Mouse (Mus musculus) MEL (cell line): Measurements from ENCODE around the gene Gm3594. TPM values are rescaled to one million over a fixed set of nuclear protein-coding genes. Genes with fewer than 3 reads are reported as not detected.
"Not testable (repeated sequence)": the region's sequence is repeated elsewhere in the genome, so short reads cannot be mapped to it uniquely, and the experiment has no call there.

Experiments
- DNase-seq: peaks from one replicate; pipeline ENCODE4 v3.0.0; 2011; ENCODE audit warnings: low read depth, low spot score
- H3K27ac ChIP-seq: 2 replicates; pipeline ENCODE4 v1.5.1; 2012; ENCODE audit warnings: low read depth, mild to moderate bottlenecking, control low read depth, low read length, moderate library complexity; ENCODE audit not compliant: control insufficient read depth
- H3K27me3 ChIP-seq, 2 experiments: fragments of 150-350 bp in 1 of 2; sonication (generic) in 1 of 2; 2 replicates each; pipeline ENCODE4 v1.6.1; 2012; ENCODE audit warnings: low read length in 2 of 2, mild to moderate bottlenecking in 2 of 2, improper control_type of control experiment in 1 of 2, moderate library complexity in 1 of 2; ENCODE audit not compliant: insufficient read depth in 2 of 2, control insufficient read depth in 1 of 2
- H3K36me3 ChIP-seq, 2 experiments: 2 replicates each; pipeline ENCODE4 v1.6.1; 2012 to 2014; ENCODE audit warnings: low read length in 2 of 2, improper control_type of control experiment in 1 of 2, inconsistent platforms in 1 of 2, mild to moderate bottlenecking in 1 of 2; ENCODE audit not compliant: insufficient read depth in 2 of 2, control insufficient read depth in 1 of 2
- H3K4me1 ChIP-seq, 2 experiments: fragments of 150-350 bp in 1 of 2; sonication (generic) in 1 of 2; 2 replicates each; pipeline ENCODE4 v1.6.1; 2012; ENCODE audit warnings: low read length in 2 of 2, improper control_type of control experiment in 1 of 2, mild to moderate bottlenecking in 1 of 2; ENCODE audit not compliant: insufficient read depth in 2 of 2, control insufficient read depth in 1 of 2
- H3K4me3 ChIP-seq, 2 experiments: fragments of 150-350 bp in 1 of 2; sonication (generic) in 1 of 2; 2 replicates each; pipeline ENCODE4 v1.5.1; 2012; ENCODE audit warnings: low read depth in 2 of 2, low read length in 2 of 2, mild to moderate bottlenecking in 2 of 2, moderate library complexity in 2 of 2, control low read depth in 1 of 2, improper control_type of control experiment in 1 of 2; ENCODE audit not compliant: control insufficient read depth in 1 of 2, insufficient read depth in 1 of 2
- H3K79me2 ChIP-seq: 2 replicates; pipeline ENCODE4 v1.6.1; 2012; ENCODE audit warnings: mild to moderate bottlenecking, low read length, moderate library complexity; ENCODE audit not compliant: control insufficient read depth, poor library complexity, insufficient read depth
- H3K9ac ChIP-seq: 2 replicates; pipeline ENCODE4 v1.6.1; 2012; ENCODE audit warnings: low read depth, mild to moderate bottlenecking, control low read depth, low read length, moderate library complexity; ENCODE audit not compliant: control insufficient read depth, poor library complexity, severe bottlenecking
- H3K9me3 ChIP-seq: fragments of 150-350 bp; sonication (generic); replicated peaks from 2 replicates; pipeline ENCODE4 v1.6.1; 2012; ENCODE audit warnings: mild to moderate bottlenecking, low read length, improper control_type of control experiment, moderate library complexity; ENCODE audit not compliant: insufficient read depth
- polyA plus RNA-seq, 2 experiments: library from polyadenylated mRNA; stranded (reverse) in 1 of 2; unstranded in 1 of 2; fragments of >175 nt in 1 of 2; fragments of >200 nt in 1 of 2; gene quantifications; 2 replicates each; pipeline versions ENCODE4 v1.2.1 to v1.2.4; 2012; ENCODE audit warnings: low replicate concordance in 2 of 2, low read depth in 1 of 2; ENCODE audit not compliant: insufficient read length in 2 of 2, insufficient read depth in 1 of 2, missing spikeins in 1 of 2
- total RNA-seq: library from RNA; depleted of rRNA; stranded (reverse); fragments of 300-350 nt; gene quantifications from 2 replicates; pipeline ENCODE4 v1.2.3, GENCODE M21; 2012; rRNA removed

Gm3594 gene
- total and polyA plus RNA-seq, 3 experiments = not detected

DNA sequence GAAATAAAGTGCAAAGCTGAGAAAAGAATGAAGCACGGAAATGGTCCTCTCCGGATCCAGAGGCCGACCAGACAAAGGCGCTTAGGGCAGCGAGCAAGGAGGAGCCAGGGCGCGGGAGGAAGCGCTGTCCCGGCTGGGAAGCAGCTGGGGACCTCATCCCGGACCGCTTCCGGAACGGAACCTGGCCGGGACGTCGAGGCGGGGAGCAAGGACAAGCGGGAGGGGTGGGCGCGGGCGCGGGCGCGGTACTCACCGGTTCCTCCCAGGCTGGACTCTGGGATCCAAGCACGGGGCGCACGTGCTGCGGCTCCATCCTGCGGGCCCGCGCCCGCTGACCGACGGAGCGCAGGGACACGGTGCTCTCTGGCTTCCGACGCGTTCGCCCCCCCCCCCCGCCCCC, 17.6 kb downstream of the Gm3594 start:
- H3K27ac ChIP-seq, H3K4me1 ChIP-seq, H3K27me3 ChIP-seq, H3K4me3 ChIP-seq, DNase-seq, H3K9ac ChIP-seq, H3K9me3 ChIP-seq, H3K36me3 ChIP-seq, H3K79me2 ChIP-seq: not testable (repeated sequence)

DNA sequence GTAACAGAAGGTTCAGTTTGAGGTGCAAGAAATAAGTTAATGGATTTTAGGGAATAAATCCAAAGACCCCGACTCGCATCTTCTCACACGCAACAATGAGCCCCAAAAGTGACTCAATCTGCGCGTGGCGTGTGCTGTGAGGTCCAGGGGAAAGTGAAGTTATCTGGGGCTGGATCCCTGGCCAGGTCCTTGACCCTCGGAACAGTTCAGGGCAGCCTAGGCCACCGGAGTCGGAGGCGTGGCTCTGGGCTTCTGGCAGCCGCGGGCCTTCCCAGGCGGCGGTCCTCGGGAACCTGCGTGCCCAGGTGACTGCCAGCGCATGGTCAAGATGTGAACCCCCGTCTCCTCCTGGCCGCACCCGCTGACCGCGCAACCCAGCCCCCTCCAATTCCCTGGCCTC, 18.1 kb downstream of the Gm3594 start:
- not testable (repeated sequence) for H3K27me3 ChIP-seq, H3K4me3 ChIP-seq, H3K79me2 ChIP-seq, H3K27ac ChIP-seq, H3K36me3 ChIP-seq, H3K9ac ChIP-seq, DNase-seq, H3K9me3 ChIP-seq, H3K4me1 ChIP-seq

DNA sequence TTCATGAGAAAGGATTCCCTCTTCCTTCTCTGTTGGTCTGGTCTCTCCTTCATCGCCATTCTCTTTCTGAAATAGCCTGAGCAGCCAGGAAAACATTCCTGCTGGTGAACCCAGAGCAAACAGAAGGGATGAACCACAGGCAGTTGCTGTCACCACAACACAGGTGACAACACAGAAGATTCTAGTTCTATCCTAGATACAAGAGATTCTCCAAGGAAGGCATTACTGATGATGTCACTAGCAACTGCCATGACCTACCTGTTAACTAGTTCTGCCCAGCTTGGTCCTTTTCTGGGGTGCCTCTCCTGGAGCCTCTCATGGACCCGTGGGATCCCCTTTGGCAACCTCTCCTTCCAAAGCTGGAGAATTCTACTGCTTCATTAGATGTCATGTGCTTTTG, 32.0 kb downstream of the Gm3594 start, which contains the start of gene Gm3591:
Gene Gm3591, minus strand, starts transcription at position 101 of the 400 bp plus-strand sequence.
- H3K4me3 ChIP-seq, H3K36me3 ChIP-seq, DNase-seq, H3K27ac ChIP-seq, H3K79me2 ChIP-seq, H3K27me3 ChIP-seq, H3K9me3 ChIP-seq, H3K4me1 ChIP-seq, H3K9ac ChIP-seq: not testable (repeated sequence)

DNA sequence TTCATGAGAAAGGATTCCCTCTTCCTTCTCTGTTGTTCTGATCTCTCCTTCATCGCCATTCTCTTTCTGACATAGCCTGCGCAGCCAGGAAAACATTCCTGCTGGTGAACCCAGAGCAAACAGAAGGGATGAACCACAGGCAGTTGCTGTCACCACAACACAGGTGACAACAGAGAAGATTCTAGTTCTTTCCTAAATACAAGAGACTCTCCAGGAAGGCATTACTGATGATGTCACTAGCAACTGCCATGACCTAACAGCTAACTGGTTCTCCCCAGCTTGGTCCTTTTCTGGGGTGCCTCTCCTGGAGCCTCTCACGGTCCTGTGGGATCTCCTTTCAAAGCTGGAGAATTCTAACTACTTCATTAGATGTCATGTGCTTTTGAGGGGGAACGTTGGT, 54.2 kb downstream of the Gm3594 start, which contains the start of gene Gm16440:
Gene Gm16440, minus strand, starts transcription at position 101 of the 400 bp plus-strand sequence.
- not testable (repeated sequence) for H3K9ac ChIP-seq, H3K36me3 ChIP-seq, H3K4me3 ChIP-seq, H3K4me1 ChIP-seq, H3K79me2 ChIP-seq, DNase-seq, H3K27me3 ChIP-seq, H3K9me3 ChIP-seq, H3K27ac ChIP-seq

Other genes starting within 250 kb of the Gm3594 start
- not detected in 2 replicates for gene Gm21560, start 225.3 kb downstream of the Gm3594 start, total RNA-seq
- not detected for gene Gm21560, start 225.3 kb downstream of the Gm3594 start, polyA plus RNA-seq
- gene Gm3411, start 157.4 kb downstream of the Gm3594 start, total RNA-seq = not detected in 2 replicates
- not detected for gene Gm3411, start 157.4 kb downstream of the Gm3594 start, polyA plus RNA-seq
- not detected in 2 replicates for gene Gm21103, start 139.8 kb downstream of the Gm3594 start, total RNA-seq
- gene Gm21103, start 139.8 kb downstream of the Gm3594 start, polyA plus RNA-seq = not detected
- not detected in 2 replicates for gene Gm3618, start 100.9 kb downstream of the Gm3594 start, total RNA-seq
- not detected for gene Gm3618, start 100.9 kb downstream of the Gm3594 start, polyA plus RNA-seq
- gene Gm16440, start 54.3 kb downstream of the Gm3594 start, total RNA-seq = not detected in 2 replicates
- not detected for gene Gm16440, start 54.3 kb downstream of the Gm3594 start, polyA plus RNA-seq
- not detected in 2 replicates for gene Gm3591, start 32.1 kb downstream of the Gm3594 start, total RNA-seq
- not detected for gene Gm3591, start 32.1 kb downstream of the Gm3594 start, polyA plus RNA-seq
- not detected in 2 replicates for gene Gm8356, start 92.7 kb upstream of the Gm3594 start, total RNA-seq
- not detected for gene Gm8356, start 92.7 kb upstream of the Gm3594 start, polyA plus RNA-seq
- gene Gm3629, start 146.0 kb upstream of the Gm3594 start, total RNA-seq = not detected in 2 replicates
- not detected for gene Gm3629, start 146.0 kb upstream of the Gm3594 start, polyA plus RNA-seq
- not detected in 2 replicates for gene Gm3460, start 177.8 kb upstream of the Gm3594 start, total RNA-seq
- gene Gm3460, start 177.8 kb upstream of the Gm3594 start, polyA plus RNA-seq = not detected
- not detected in 2 replicates for gene Gm10251, start 239.6 kb upstream of the Gm3594 start, total RNA-seq
- not detected for gene Gm10251, start 239.6 kb upstream of the Gm3594 start, polyA plus RNA-seq